Mouse (Mus musculus): ENCODE results near the gene Cd5.

- no peak for TF ChIP-seq POLR2A (IDR thresholded peaks at IDR 0.05; ENCODE audit: low read depth, low read length)
- no peak for TF ChIP-seq CTCF (IDR thresholded peaks at IDR 0.05; ENCODE audit: extremely low read depth, insufficient read length, insufficient replicate concordance, low read depth, low read length)
These were observed 44.7 kb downstream of the Cd5 start for GRCm38 (mm10) chr19:10693926-10694682.
